Mouse (Mus musculus) neural tube, postnatal 0 days (tissue): ENCODE measurements around the gene Fam160b1. TPM values are rescaled to one million over a fixed set of nuclear protein-coding genes. Genes with fewer than 3 reads are reported as not detected.

Experiments
- polyA plus RNA-seq: library from polyadenylated mRNA; unstranded; fragments of >200 nt; fragmentation: Nextera tagmentation; extraction: Ambion mirVana; gene quantifications from 2 replicates; pipeline ENCODE4 v1.2.1, GENCODE M21; 2015

Gene Fam160b1
- polyA plus RNA-seq, result 12.0 and 12.6 TPM in 2 replicates

DNA sequence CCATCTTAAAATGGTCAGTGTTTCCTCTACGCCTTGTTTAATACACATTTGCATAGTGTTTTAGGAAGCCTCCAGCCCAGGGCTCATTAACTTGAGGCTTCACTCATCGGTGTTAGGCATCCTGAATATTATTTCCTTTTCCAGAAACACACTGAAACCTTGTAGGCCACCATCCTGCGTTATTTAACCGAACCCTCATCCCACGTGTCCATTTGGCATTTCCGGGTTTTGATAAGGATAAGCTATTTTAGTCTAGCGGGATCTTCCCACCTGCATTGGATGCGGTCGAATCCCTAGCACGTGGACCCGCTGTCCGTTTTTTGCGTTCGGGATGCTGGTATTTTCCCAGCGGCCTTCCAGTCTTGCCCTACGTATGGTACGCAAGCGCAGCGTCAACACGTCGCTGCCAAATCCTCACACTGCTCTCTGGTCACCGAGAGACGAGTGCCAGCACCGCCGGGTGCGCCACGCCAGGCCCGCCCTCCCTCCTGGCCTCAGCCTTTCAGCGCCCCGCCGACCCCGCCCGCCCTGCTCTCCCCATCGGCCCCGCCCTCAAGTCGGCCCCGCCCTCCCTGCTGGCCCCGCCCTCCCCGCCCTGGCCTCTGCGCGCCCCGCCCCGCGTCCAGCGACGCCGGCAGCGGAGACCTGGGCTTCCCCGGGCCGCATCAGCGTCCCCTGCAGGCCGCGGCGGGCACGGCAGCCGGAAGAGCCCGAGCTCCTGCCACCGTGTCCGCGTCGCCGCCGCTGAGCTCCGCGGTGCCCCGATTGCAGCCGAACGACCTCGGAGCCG lies at the start of gene Fam160b1:
Fam160b1 (plus strand) TSS at position 340 of the 790 bp plus-strand sequence.

DNA sequence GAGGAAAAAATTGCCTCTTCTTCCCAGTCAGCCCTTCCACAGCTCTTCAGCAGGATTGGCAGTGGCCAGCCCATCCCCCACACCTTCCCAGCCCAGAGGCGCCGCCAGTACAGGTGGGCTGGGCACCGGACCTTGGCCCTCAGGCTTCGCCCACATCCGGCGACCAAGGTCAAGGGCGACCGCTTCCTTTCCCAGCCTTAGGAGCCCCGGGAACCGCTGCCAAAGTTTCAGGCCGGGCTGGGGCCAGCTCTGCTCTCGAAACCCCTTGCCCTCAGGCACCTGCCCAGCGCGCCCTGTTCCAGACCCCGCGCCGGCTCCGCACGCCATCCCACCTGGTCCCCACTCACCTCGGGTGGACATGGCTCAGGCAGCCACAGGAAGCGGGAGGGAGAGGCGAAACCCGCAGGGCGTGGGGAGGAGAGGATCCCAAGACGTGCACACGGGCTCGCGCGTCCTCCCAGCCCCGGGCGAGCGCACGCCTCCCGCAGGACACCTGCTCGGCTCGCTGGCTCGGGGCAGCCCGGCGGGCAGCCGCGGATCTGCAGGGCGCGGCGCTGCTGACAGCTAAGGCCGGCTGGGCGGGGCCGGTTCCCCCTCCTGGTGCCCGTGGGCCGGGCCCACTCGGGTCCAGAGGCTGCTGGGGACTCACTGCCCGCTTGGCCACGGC lies 46.0 kb upstream of the Fam160b1 start, which contains the start of gene Ablim1:
Ablim1 (minus strand) TSS at position 574 of the 667 bp plus-strand sequence.

Other genes starting within 250 kb of the Fam160b1 start
- 43.3 and 47.5 TPM in 2 replicates for gene Ablim1, start 45.8 kb upstream of the Fam160b1 start, polyA plus RNA-seq
- gene Trub1, start 92.2 kb downstream of the Fam160b1 start, polyA plus RNA-seq, result 13.2 and 16.3 TPM in 2 replicates